Mouse (Mus musculus) left cerebral cortex, postnatal 14 days (tissue): ENCODE measurements around the gene Fam131b. TPM values are rescaled to one million over a fixed set of nuclear protein-coding genes. Genes with fewer than 3 reads are reported as not detected.
A peak's percentile ranks its signal among the peaks of the same experiment; 100 is the strongest.

Source experiments
- DNase-seq, 2 experiments: peaks; one replicate each; pipeline ENCODE4 v3.0.0; 2021 to 2022; ENCODE audit warnings: low spot score in 2 of 2, mixed read lengths in 1 of 2
- intact Hi-C: fragments of 180-260 bp; cut with DNase I; formaldehyde crosslinking; loops from one replicate; pipeline ENCODE4 v1.15.1; 2025
- long read RNA-seq, 2 experiments: library from polyadenylated mRNA; stranded (forward); transcript quantifications; one replicate each; pipeline ENCODE4 v2.0.0; 2021
- total RNA-seq, 2 experiments: library from RNA; stranded (reverse); gene quantifications; 2 replicates each; pipeline ENCODE4 v1.2.3; 2021

The Fam131b gene
- total RNA-seq, result 100 to 1,000 TPM; 118 to 121 TPM
- long read RNA-seq, experiment 1, full-length matches to known transcripts, result 42 of 49 reads
- long read RNA-seq, experiment 1, partial matches to known transcripts, result 3 of 49 reads
- long read RNA-seq, experiment 1, other reads (novel, unspliced or antisense), result 4 of 49 reads
- long read RNA-seq, experiment 2, full-length matches to known transcripts, result 26 of 33 reads
- long read RNA-seq, experiment 2, partial matches to known transcripts, result 1 of 33 reads
- long read RNA-seq, experiment 2, other reads (novel, unspliced or antisense), result 6 of 33 reads

GRCm38 (mm10) chr6:42324482-42325267 lies at the start of gene Fam131b:
Fam131b (minus strand) TSS chr6:42324643.
- intact Hi-C loops, result loop anchor here (1.0 to 10.0 kb wide), 5 partner anchors 24 to 260 kb away; partner anchors contain the start of gene Zyx

GRCm38 (mm10) chr6:42373669-42374430 lies 49.4 kb upstream of the Fam131b start:
- no peak for DNase-seq
- intact Hi-C loops, result no loop called here

More at GRCm38 (mm10) chr6:42324482-42325267, at the start of gene Fam131b:
- DNase-seq, result peak; percentile 61 to 77

GRCm38 (mm10) chr6:42372816-42373547 lies 48.5 kb upstream of the Fam131b start, which contains the start of gene Epha1:
Epha1 (minus strand) TSS chr6:42373268.
- intact Hi-C loops, result no loop called here
- peak; percentile 58 to 62 for DNase-seq

GRCm38 (mm10) chr6:42372421-42372815 lies 48.0 kb upstream of the Fam131b start:
- intact Hi-C loops, result no loop called here

GRCm38 (mm10) chr6:42372001-42372400 lies 47.6 kb upstream of the Fam131b start:
- intact Hi-C loops, result no loop called here
- DNase-seq, result no peak

More at GRCm38 (mm10) chr6:42372421-42372815, 48.0 kb upstream of the Fam131b start:
- no peak for DNase-seq

GRCm38 (mm10) chr6:42370630-42371363 lies 46.4 kb upstream of the Fam131b start:
- intact Hi-C loops, result no loop called here
- no peak for DNase-seq

- no peak for DNase-seq
- intact Hi-C loops, result no loop called here
Measured at GRCm38 (mm10) chr6:42369870-42370269, 45.4 kb upstream of the Fam131b start.

- DNase-seq, result no peak
- intact Hi-C loops, result no loop called here
Measured at GRCm38 (mm10) chr6:42365215-42365614, 40.8 kb upstream of the Fam131b start.

- intact Hi-C loops, result no loop called here
- DNase-seq, result no peak
Measured at GRCm38 (mm10) chr6:42364607-42365006, 40.2 kb upstream of the Fam131b start.

- intact Hi-C loops, result no loop called here
- no peak for DNase-seq
Measured at GRCm38 (mm10) chr6:42364066-42364465, 39.6 kb upstream of the Fam131b start.

GRCm38 (mm10) chr6:42362974-42363373 lies 38.5 kb upstream of the Fam131b start:
- intact Hi-C loops, result no loop called here
- no peak for DNase-seq

GRCm38 (mm10) chr6:42362497-42362896 lies 38.1 kb upstream of the Fam131b start:
- DNase-seq, result no peak
- intact Hi-C loops, result no loop called here

- DNase-seq, result no peak
- intact Hi-C loops, result no loop called here
Measured at GRCm38 (mm10) chr6:42362074-42362473, 37.6 kb upstream of the Fam131b start.

GRCm38 (mm10) chr6:42361041-42361895 lies 36.8 kb upstream of the Fam131b start:
- no peak for DNase-seq
- intact Hi-C loops, result no loop called here

- intact Hi-C loops, result no loop called here
- DNase-seq, result no peak
Measured at GRCm38 (mm10) chr6:42360231-42360840, 35.9 kb upstream of the Fam131b start.

GRCm38 (mm10) chr6:42359364-42360147 lies 35.1 kb upstream of the Fam131b start:
- no peak for DNase-seq
- intact Hi-C loops, result no loop called here

- intact Hi-C loops, result no loop called here
- DNase-seq, result no peak
Measured at GRCm38 (mm10) chr6:42358901-42359300, 34.5 kb upstream of the Fam131b start.
